Mouse (Mus musculus) MEL (cell line): Measurements from ENCODE around the gene Shisal2a. TPM values are rescaled to one million over a fixed set of nuclear protein-coding genes. Genes with fewer than 3 reads are reported as not detected.

Experiments used
- DNase-seq: peaks from one replicate; pipeline ENCODE4 v3.0.0; 2011; ENCODE audit warnings: low read depth, low spot score
- H3K27ac ChIP-seq: 2 replicates; pipeline ENCODE4 v1.5.1; 2012; ENCODE audit warnings: low read depth, mild to moderate bottlenecking, control low read depth, low read length, moderate library complexity; ENCODE audit not compliant: control insufficient read depth
- H3K27me3 ChIP-seq, 2 experiments: fragments of 150-350 bp in 1 of 2; sonication (generic) in 1 of 2; 2 replicates each; pipeline ENCODE4 v1.6.1; 2012; ENCODE audit warnings: low read length in 2 of 2, mild to moderate bottlenecking in 2 of 2, improper control_type of control experiment in 1 of 2, moderate library complexity in 1 of 2; ENCODE audit not compliant: insufficient read depth in 2 of 2, control insufficient read depth in 1 of 2
- H3K36me3 ChIP-seq, 2 experiments: 2 replicates each; pipeline ENCODE4 v1.6.1; 2012 to 2014; ENCODE audit warnings: low read length in 2 of 2, improper control_type of control experiment in 1 of 2, inconsistent platforms in 1 of 2, mild to moderate bottlenecking in 1 of 2; ENCODE audit not compliant: insufficient read depth in 2 of 2, control insufficient read depth in 1 of 2
- H3K4me1 ChIP-seq, 2 experiments: fragments of 150-350 bp in 1 of 2; sonication (generic) in 1 of 2; 2 replicates each; pipeline ENCODE4 v1.6.1; 2012; ENCODE audit warnings: low read length in 2 of 2, improper control_type of control experiment in 1 of 2, mild to moderate bottlenecking in 1 of 2; ENCODE audit not compliant: insufficient read depth in 2 of 2, control insufficient read depth in 1 of 2
- H3K4me3 ChIP-seq, 2 experiments: fragments of 150-350 bp in 1 of 2; sonication (generic) in 1 of 2; 2 replicates each; pipeline ENCODE4 v1.5.1; 2012; ENCODE audit warnings: low read depth in 2 of 2, low read length in 2 of 2, mild to moderate bottlenecking in 2 of 2, moderate library complexity in 2 of 2, control low read depth in 1 of 2, improper control_type of control experiment in 1 of 2; ENCODE audit not compliant: control insufficient read depth in 1 of 2, insufficient read depth in 1 of 2
- H3K79me2 ChIP-seq: 2 replicates; pipeline ENCODE4 v1.6.1; 2012; ENCODE audit warnings: mild to moderate bottlenecking, low read length, moderate library complexity; ENCODE audit not compliant: control insufficient read depth, poor library complexity, insufficient read depth
- H3K9ac ChIP-seq: 2 replicates; pipeline ENCODE4 v1.6.1; 2012; ENCODE audit warnings: low read depth, mild to moderate bottlenecking, control low read depth, low read length, moderate library complexity; ENCODE audit not compliant: control insufficient read depth, poor library complexity, severe bottlenecking
- H3K9me3 ChIP-seq: fragments of 150-350 bp; sonication (generic); replicated peaks from 2 replicates; pipeline ENCODE4 v1.6.1; 2012; ENCODE audit warnings: mild to moderate bottlenecking, low read length, improper control_type of control experiment, moderate library complexity; ENCODE audit not compliant: insufficient read depth
- BHLHE40 ChIP-seq: IDR thresholded peaks from 2 replicates; pipeline ENCODE4 v1.6.1; 2012; ENCODE audit warnings: low read depth, mild to moderate bottlenecking, inconsistent platforms, low read length, improper control_type of control experiment, borderline replicate concordance
- CHD1 ChIP-seq: IDR thresholded peaks from 2 replicates; pipeline ENCODE4 v1.6.1; 2012; ENCODE audit warnings: low read depth, mild to moderate bottlenecking, inconsistent platforms, low read length, improper control_type of control experiment
- E2F4 ChIP-seq: IDR thresholded peaks from 2 replicates; pipeline ENCODE4 v1.6.1; 2011; ENCODE audit warnings: low read depth, low read length, improper control_type of control experiment, borderline replicate concordance
- ETS1 ChIP-seq: IDR thresholded peaks from 2 replicates; pipeline ENCODE4 v1.6.1; 2012; ENCODE audit warnings: low read depth, mild to moderate bottlenecking, inconsistent platforms, low read length, improper control_type of control experiment, moderate library complexity
- GABPA ChIP-seq: IDR thresholded peaks from 2 replicates; pipeline ENCODE4 v1.6.1; 2012; ENCODE audit warnings: low read depth, mild to moderate bottlenecking, inconsistent platforms, low read length, improper control_type of control experiment, moderate library complexity
- GATA1 ChIP-seq: IDR thresholded peaks from 2 replicates; pipeline ENCODE4 v1.6.1; 2011; ENCODE audit warnings: low read depth, low read length, improper control_type of control experiment
- KAT2A ChIP-seq: conservative IDR thresholded peaks from 2 replicates; pipeline ENCODE4 v1.6.1; 2012; ENCODE audit warnings: low read depth, low read length, improper control_type of control experiment, inconsistent platforms
- MAX ChIP-seq: IDR thresholded peaks from 2 replicates; pipeline ENCODE4 v1.6.1; 2011; ENCODE audit warnings: low read length, improper control_type of control experiment
- MAZ ChIP-seq: IDR thresholded peaks from 2 replicates; pipeline ENCODE4 v1.6.1; 2012; ENCODE audit warnings: low read depth, mild to moderate bottlenecking, inconsistent platforms, low read length, improper control_type of control experiment
- MYB ChIP-seq: IDR thresholded peaks from 2 replicates; pipeline ENCODE4 v1.6.1; 2011; ENCODE audit warnings: mild to moderate bottlenecking, low read depth, low read length, improper control_type of control experiment
- MYC ChIP-seq: IDR thresholded peaks from 2 replicates; pipeline ENCODE4 v1.6.1; 2011; ENCODE audit warnings: low read depth, mild to moderate bottlenecking, low read length, improper control_type of control experiment, moderate library complexity
- NELFE ChIP-seq: IDR thresholded peaks from 2 replicates; pipeline ENCODE4 v1.6.1; 2011; ENCODE audit warnings: low read depth, low read length, improper control_type of control experiment
- NRF1 ChIP-seq: IDR thresholded peaks from 2 replicates; pipeline ENCODE4 v1.6.1; 2014; ENCODE audit warnings: low read depth, mild to moderate bottlenecking, inconsistent platforms, low read length, improper control_type of control experiment, moderate library complexity; ENCODE audit not compliant: poor library complexity, insufficient read depth, severe bottlenecking
- POLR2A ChIP-seq, 2 experiments: IDR thresholded peaks; 2 replicates each; pipeline ENCODE4 v1.6.1; 2011 to 2012; ENCODE audit warnings: low read length in 2 of 2, mild to moderate bottlenecking in 2 of 2, control low read depth in 1 of 2, improper control_type of control experiment in 1 of 2, low read depth in 1 of 2, moderate library complexity in 1 of 2; ENCODE audit not compliant: control insufficient read depth in 1 of 2, insufficient read depth in 1 of 2, poor library complexity in 1 of 2
- POLR2AphosphoS2 ChIP-seq: IDR thresholded peaks from 2 replicates; pipeline ENCODE4 v1.6.1; 2011; ENCODE audit warnings: low read length, improper control_type of control experiment
- RCOR1 ChIP-seq: IDR thresholded peaks from 2 replicates; pipeline ENCODE4 v1.6.1; 2012; ENCODE audit warnings: low read depth, mild to moderate bottlenecking, inconsistent platforms, low read length, improper control_type of control experiment
- SIN3A ChIP-seq: IDR thresholded peaks from 2 replicates; pipeline ENCODE4 v1.6.1; 2012; ENCODE audit warnings: low read length, improper control_type of control experiment, inconsistent platforms
- SMC3 ChIP-seq: IDR thresholded peaks from 2 replicates; pipeline ENCODE4 v1.6.1; 2011; ENCODE audit warnings: low read depth, low read length, improper control_type of control experiment
- TAL1 ChIP-seq: IDR thresholded peaks from 2 replicates; pipeline ENCODE4 v1.6.1; 2012; ENCODE audit warnings: mild to moderate bottlenecking, inconsistent platforms, low read length, moderate library complexity, mixed read lengths
- TBP ChIP-seq: IDR thresholded peaks from 2 replicates; pipeline ENCODE4 v1.8.0; 2011; ENCODE audit warnings: low read depth, low read length, improper control_type of control experiment
- UBTF ChIP-seq: IDR thresholded peaks from 2 replicates; pipeline ENCODE4 v1.6.1; 2012; ENCODE audit warnings: low read depth, mild to moderate bottlenecking, inconsistent platforms, low read length, improper control_type of control experiment, moderate library complexity, borderline replicate concordance; ENCODE audit not compliant: insufficient read depth
- USF1 ChIP-seq: IDR thresholded peaks from 2 replicates; pipeline ENCODE4 v1.6.1; 2014; ENCODE audit warnings: low read depth, mild to moderate bottlenecking, inconsistent platforms, low read length, improper control_type of control experiment, moderate library complexity
- USF2 ChIP-seq, 2 experiments: IDR thresholded peaks; 2 replicates each; pipeline ENCODE4 v1.6.1; 2011 to 2012; ENCODE audit warnings: improper control_type of control experiment in 2 of 2, low read length in 2 of 2, borderline replicate concordance in 1 of 2, inconsistent platforms in 1 of 2, low read depth in 1 of 2, mild to moderate bottlenecking in 1 of 2; ENCODE audit not compliant: insufficient read depth in 1 of 2
- ZC3H11A ChIP-seq: IDR thresholded peaks from 2 replicates; pipeline ENCODE4 v1.6.1; 2012; ENCODE audit warnings: low read depth, mild to moderate bottlenecking, inconsistent platforms, low read length, improper control_type of control experiment
- polyA plus RNA-seq, 2 experiments: library from polyadenylated mRNA; stranded (reverse) in 1 of 2; unstranded in 1 of 2; fragments of >175 nt in 1 of 2; fragments of >200 nt in 1 of 2; gene quantifications; 2 replicates each; pipeline versions ENCODE4 v1.2.1 to v1.2.4; 2012; ENCODE audit warnings: low replicate concordance in 2 of 2, low read depth in 1 of 2; ENCODE audit not compliant: insufficient read length in 2 of 2, insufficient read depth in 1 of 2, missing spikeins in 1 of 2
- total RNA-seq: library from RNA; depleted of rRNA; stranded (reverse); fragments of 300-350 nt; gene quantifications from 2 replicates; pipeline ENCODE4 v1.2.3, GENCODE M21; 2012

Shisal2a gene
- total and polyA plus RNA-seq, 3 experiments, result not detected

GRCm38 (mm10) chr4:108338321-108338733, 44.8 kb downstream of the Shisal2a start:
- no peak overlapping the region for H3K27ac ChIP-seq
- no peaks in the 10 kb centered on the region; a peak in 1 of 4 replicates for H3K4me1 ChIP-seq
- H3K4me3 ChIP-seq, result no peak overlapping the region
- no peaks in the 10 kb centered on the region for H3K27me3 ChIP-seq
- H3K9me3 ChIP-seq, result no peaks in the 10 kb centered on the region
- H3K79me2 ChIP-seq, result no peaks in the 10 kb centered on the region
- no peak overlapping the region for H3K9ac ChIP-seq
- TF ChIP-seq UBTF, result no peak
- TF ChIP-seq ETS1, result no peak
- no peak for TF ChIP-seq POLR2AphosphoS2
- no peak for TF ChIP-seq BHLHE40
- no peak for TF ChIP-seq SIN3A
- TF ChIP-seq GABPA, result no peak
- no peak for TF ChIP-seq KAT2A
- TF ChIP-seq NELFE, result no peak
- no peak for TF ChIP-seq MAZ
- TF ChIP-seq RCOR1, result no peak
- no peak for TF ChIP-seq GATA1
- TF ChIP-seq CHD1, result no peak
- no peak for TF ChIP-seq TAL1
- TF ChIP-seq NRF1, result no peak
- TF ChIP-seq, all 39 proteins: peak for 0
- DNase-seq, result no peak
- no peaks in the 10 kb centered on the region; a peak in 3 of 4 replicates for H3K36me3 ChIP-seq

GRCm38 (mm10) chr4:108337817-108338216, 45.3 kb downstream of the Shisal2a start:
- no peaks in the 10 kb centered on the region; a peak in 1 of 4 replicates for H3K4me1 ChIP-seq
- no peaks in the 10 kb centered on the region for H3K27me3 ChIP-seq
- H3K9me3 ChIP-seq, result no peaks in the 10 kb centered on the region
- no peaks in the 10 kb centered on the region for H3K79me2 ChIP-seq
- no peak overlapping the region for H3K4me3 ChIP-seq
- H3K9ac ChIP-seq, result no peak overlapping the region
- H3K27ac ChIP-seq, result no peak overlapping the region
- H3K36me3 ChIP-seq, result no peaks in the 10 kb centered on the region; a peak in 3 of 4 replicates
- TF ChIP-seq ZC3H11A, result no peak
- DNase-seq, result no peak

- TF ChIP-seq E2F4 (no peak), USF2 (IDR thresholded peaks at IDR 0.05; ENCODE audit: borderline replicate concordance in 1 of 2, insufficient read depth in 1 of 2, low read depth in 1 of 2, low read length in 2 of 2) (no peak), MYB (no peak), POLR2A (IDR thresholded peaks at IDR 0.05; ENCODE audit: control insufficient read depth in 1 of 2, insufficient read depth in 1 of 2, low read depth in 1 of 2, low read length in 2 of 2, poor library complexity in 1 of 2) (no peak), SMC3 (no peak), TBP (no peak), MAX (no peak), RCOR1 (no peak), NRF1 (no peak), USF1 (no peak), UBTF (no peak), MYC (no peak)
- H3K79me2 ChIP-seq, result no peaks in the 10 kb centered on the region
- no peak for DNase-seq
- no peaks in the 10 kb centered on the region for H3K9me3 ChIP-seq
- H3K27ac ChIP-seq, result no peak overlapping the region
- H3K27me3 ChIP-seq, result no peaks in the 10 kb centered on the region
- no peak overlapping the region for H3K9ac ChIP-seq
- H3K36me3 ChIP-seq, result no peaks in the 10 kb centered on the region; a peak in 3 of 4 replicates
- H3K4me3 ChIP-seq, result no peak overlapping the region
- H3K4me1 ChIP-seq, result no peaks in the 10 kb centered on the region; a peak in 1 of 4 replicates
These were observed 46.4 kb downstream of the Shisal2a start for GRCm38 (mm10) chr4:108336765-108337164.
